Mouse (Mus musculus): Measurements from ENCODE around the gene Gls.

DNA sequence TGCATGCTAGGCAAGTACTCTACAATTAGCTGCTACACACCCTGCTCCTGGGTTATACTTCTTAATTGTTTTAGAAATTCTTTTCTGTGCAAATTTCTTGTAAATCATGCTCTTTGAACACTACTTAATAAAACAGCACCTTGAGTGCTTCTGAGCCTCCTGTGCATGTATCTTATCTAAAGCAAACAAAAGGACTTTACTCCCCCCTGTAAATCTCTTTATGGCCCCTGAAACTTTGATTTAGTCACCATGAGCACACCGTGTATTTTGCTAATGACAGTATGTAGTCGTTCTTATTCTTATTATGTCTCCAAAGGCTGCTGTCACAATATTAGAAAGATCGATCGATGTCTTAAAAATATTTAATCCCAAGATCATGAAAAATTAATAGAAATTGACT is 23.9 kb upstream of the Gls start:
- TF ChIP-seq HCFC1 (IDR thresholded peaks at IDR 0.05; ENCODE audit: borderline replicate concordance, insufficient read depth, low read length) (no peak), CHD2 (IDR thresholded peaks at IDR 0.05; ENCODE audit: low read depth, low read length) (no peak)
